Mouse (Mus musculus) urinary bladder, postnatal 0 days (tissue): ENCODE measurements around the gene Tmem184b. TPM values are rescaled to one million over a fixed set of nuclear protein-coding genes. Genes with fewer than 3 reads are reported as not detected.
A peak's percentile ranks its signal among the peaks of the same experiment; 100 is the strongest.

Source experiments
- microRNA counts: library from miRNA; unstranded; fragments of <30 nt; microRNA quantifications from one replicate; lab custom pipeline; 2016
- microRNA-seq: library from miRNA; unstranded; fragments of <30 nt; microRNA quantifications from one replicate; pipeline ENCODE4, GENCODE M21; 2016
- polyA plus RNA-seq: library from polyadenylated mRNA; unstranded; fragments of >200 nt; fragmentation: Nextera tagmentation; extraction: Ambion mirVana; gene quantifications from 2 replicates; pipeline ENCODE4 v1.2.1, GENCODE M21; 2015

The Tmem184b gene
- 43.4 and 48.3 TPM in 2 replicates for polyA plus RNA-seq

GRCm38 (mm10) chr15:79402836-79403762 is at the start of gene Tmem184b:
TSS of gene Tmem184b (minus strand) at chr15:79403569.

GRCm38 (mm10) chr15:79346051-79346793 is 57.1 kb downstream of the Tmem184b start, which contains the start of gene Maff:
TSS of gene Maff (plus strand) at chr15:79346621.

GRCm38 (mm10) chr15:79328058-79328938 is 75.1 kb downstream of the Tmem184b start, which contains the start of gene Pla2g6:
TSS of gene Pla2g6 (minus strand) at chr15:79328390.

MicroRNA genes within 50 kb of the gene (microRNA counts, 519-probe panel; counts per million panel counts)
- not detected for microRNA mmu-miR-1943 (lab: Ali Mortazavi, UCI)

Small RNA genes lying within 50 kb of the gene (microRNA-seq; reads per million reads assigned to microRNA genes)
- gene Mir1943, result 4.0 reads per million, percentile 6 among the genes with 10 or more reads in this experiment

Other genes starting within 250 kb of the Tmem184b start
- 1.3 and 1.8 TPM in 2 replicates for gene Sox10, start 238.3 kb downstream of the Tmem184b start, polyA plus RNA-seq
- gene Pick1, start 174.4 kb downstream of the Tmem184b start, polyA plus RNA-seq, result 17.8 and 18.8 TPM in 2 replicates
- 0.34 and 0.49 TPM in 2 replicates for gene Gm49486, start 174.2 kb downstream of the Tmem184b start, polyA plus RNA-seq
- gene Slc16a8, start 148.8 kb downstream of the Tmem184b start, polyA plus RNA-seq, result 0.21 and 0.25 TPM in 2 replicates
- 0.98 and 1.1 TPM in 2 replicates for gene Baiap2l2, start 118.0 kb downstream of the Tmem184b start, polyA plus RNA-seq
- 8.2 and 8.4 TPM in 2 replicates for gene Pla2g6, start 75.2 kb downstream of the Tmem184b start, polyA plus RNA-seq
- gene Maff, start 56.9 kb downstream of the Tmem184b start, polyA plus RNA-seq, result 6.4 and 10.1 TPM in 2 replicates
- gene Csnk1e, start 52.0 kb upstream of the Tmem184b start, polyA plus RNA-seq, result 41.8 and 51.8 TPM in 2 replicates
- gene Kcnj4, start 101.7 kb upstream of the Tmem184b start, polyA plus RNA-seq, result 0.07 TPM in 1 of 2 replicates, not detected in the other
- gene Kdelr3, start 112.8 kb upstream of the Tmem184b start, polyA plus RNA-seq, result 141 and 162 TPM in 2 replicates
- gene Ddx17, start 143.2 kb upstream of the Tmem184b start, polyA plus RNA-seq, result 18.3 and 22.5 TPM in 2 replicates
- 2.2 and 2.4 TPM in 2 replicates for gene Dmc1, start 201.5 kb upstream of the Tmem184b start, polyA plus RNA-seq